Mouse (Mus musculus) heart, embryonic 15.5 days (tissue): ENCODE results near the gene Entpd8. TPM values are rescaled to one million over a fixed set of nuclear protein-coding genes. Genes with fewer than 3 reads are reported as not detected.

Experiments used
- ATAC-seq: fragments of 200-750 bp; cut with Nextera tagmentation; replicated peaks from 2 replicates; pipeline ENCODE4 v1.8.0; 2017; ENCODE audit warnings: low read depth, moderate TSS enrichment; ENCODE audit not compliant: insufficient number of reproducible peaks, insufficient read depth, low FRiP score
- H3K27ac ChIP-seq: fragments of 300-500 bp; sonication (generic); 2 replicates; pipeline ENCODE4 v1.5.1; 2015; ENCODE audit warnings: mild to moderate bottlenecking, inconsistent platforms
- H3K27me3 ChIP-seq: fragments of 300-500 bp; sonication (generic); 2 replicates; pipeline ENCODE4 v1.6.1; 2015; ENCODE audit warnings: inconsistent platforms
- H3K36me3 ChIP-seq: fragments of 300-500 bp; sonication (generic); 2 replicates; pipeline ENCODE4 v1.6.1; 2015; ENCODE audit warnings: mild to moderate bottlenecking, inconsistent platforms
- H3K4me1 ChIP-seq: fragments of 300-500 bp; sonication (generic); replicated peaks from 2 replicates; pipeline ENCODE4 v1.6.1; 2015; ENCODE audit warnings: inconsistent platforms
- H3K4me2 ChIP-seq: fragments of 300-500 bp; sonication (generic); 2 replicates; pipeline ENCODE4 v1.6.1; 2015; ENCODE audit warnings: inconsistent platforms, mild to moderate bottlenecking, moderate library complexity
- H3K4me3 ChIP-seq: fragments of 300-500 bp; sonication (generic); 2 replicates; pipeline ENCODE4 v1.5.1; 2015; ENCODE audit warnings: mild to moderate bottlenecking, inconsistent platforms
- H3K9ac ChIP-seq: fragments of 300-500 bp; sonication (generic); 2 replicates; pipeline ENCODE4 v1.6.1; 2015; ENCODE audit warnings: mild to moderate bottlenecking, inconsistent platforms
- H3K9me3 ChIP-seq: fragments of 300-500 bp; sonication (generic); replicated peaks from 2 replicates; pipeline ENCODE4 v1.6.1; 2016; ENCODE audit warnings: inconsistent platforms
- WGBS: fragments of 180-500 bp; shearing (Covaris S2); methylation state at CpG from one replicate; pipeline ENCODE4 v1.1.7; 2015; ENCODE audit warnings: mixed read lengths; 5-methylcytosine and 5-hydroxymethylcytosine counted together
- polyA plus RNA-seq: library from polyadenylated mRNA; unstranded; fragments of >200 nt; fragmentation: Nextera tagmentation; extraction: Ambion mirVana; gene quantifications from 2 replicates; pipeline ENCODE4 v1.2.1, GENCODE M21; 2015

The Entpd8 gene
- polyA plus RNA-seq, 1 experiment from 2014 or later: not detected

- 44% methylated on average over 28 of the region's 28 CpGs for WGBS
- no peak within 1 kb of the TSS for H3K9ac ChIP-seq
Measured at GRCm38 (mm10) chr2:25095109-25095850, 15.2 kb downstream of the Entpd8 start, which contains the start of gene Noxa1. Noxa1 (minus strand) TSS chr2:25095149.

GRCm38 (mm10) chr2:25098005-25098615 lies 18.0 kb downstream of the Entpd8 start:
- Histone ChIP-seq H3K9me3 (no peaks in the 10 kb centered on the region), H3K4me3 (no peak overlapping the region), H3K9ac (no peak overlapping the region), H3K4me2 (no peak overlapping the region), H3K36me3 (no peaks in the 10 kb centered on the region), H3K27me3 (peaks cover 13% of the 10 kb centered on the region), H3K27ac (no peak overlapping the region), H3K4me1 (peaks cover 4% of the 10 kb centered on the region; the same call in 1 of the 2 replicates)
- WGBS: 55% methylated on average over 3 of the region's 3 CpGs
- ATAC-seq: no peak

More at GRCm38 (mm10) chr2:25095109-25095850, 15.2 kb downstream of the Entpd8 start, which contains the start of gene Noxa1:
- Histone ChIP-seq H3K36me3 (no peaks in the 10 kb centered on the region), H3K4me1 (peaks cover 4% of the 10 kb centered on the region; the same call in 1 of the 2 replicates), H3K9me3 (no peaks in the 10 kb centered on the region), H3K27ac (no peak within 1 kb of the TSS), H3K4me2 (peak within 1 kb of the TSS; percentile 42), H3K4me3 (0 out of 2 replicates have a peak within 1 kb of the TSS, but pooled peaks have one; percentile 7), H3K27me3 (peaks cover 13% of the 10 kb centered on the region)
- ATAC-seq: peak; percentile 30; the same call in 1 of the 2 replicates

GRCm38 (mm10) chr2:25098956-25099355 lies 18.9 kb downstream of the Entpd8 start:
- Histone ChIP-seq H3K27ac (no peak overlapping the region), H3K27me3 (peaks cover 11% of the 10 kb centered on the region), H3K9ac (no peak overlapping the region), H3K36me3 (no peaks in the 10 kb centered on the region), H3K4me1 (peaks cover 4% of the 10 kb centered on the region; the same call in 1 of the 2 replicates), H3K4me3 (no peak overlapping the region), H3K4me2 (no peak overlapping the region), H3K9me3 (no peaks in the 10 kb centered on the region)
- ATAC-seq: peak; percentile 34; the same call in 1 of the 2 replicates
- WGBS: 43% methylated on average over 5 of the region's 5 CpGs

- 70% methylated on average over 3 of the region's 3 CpGs for WGBS
Measured at GRCm38 (mm10) chr2:25099703-25100102, 19.6 kb downstream of the Entpd8 start.

GRCm38 (mm10) chr2:25104122-25104521 lies 24.0 kb downstream of the Entpd8 start:
- H3K4me2 ChIP-seq: no peak overlapping the region
- ATAC-seq: no peak
- peaks cover 18% of the 10 kb centered on the region for H3K4me1 ChIP-seq
- H3K36me3 ChIP-seq: no peaks in the 10 kb centered on the region
- no peaks in the 10 kb centered on the region for H3K9me3 ChIP-seq
- no peak overlapping the region for H3K4me3 ChIP-seq
- H3K27me3 ChIP-seq: no peaks in the 10 kb centered on the region
- H3K9ac ChIP-seq: no peak overlapping the region
- WGBS: 85% methylated on average over 2 of the region's 2 CpGs
- H3K27ac ChIP-seq: no peak overlapping the region

More at GRCm38 (mm10) chr2:25099703-25100102, 19.6 kb downstream of the Entpd8 start:
- ATAC-seq: no peak
- Histone ChIP-seq H3K27me3 (peaks cover 4% of the 10 kb centered on the region), H3K4me2 (no peak overlapping the region), H3K9me3 (no peaks in the 10 kb centered on the region), H3K27ac (no peak overlapping the region), H3K36me3 (no peaks in the 10 kb centered on the region), H3K4me3 (no peak overlapping the region), H3K4me1 (peaks cover 2% of the 10 kb centered on the region; the same call in 1 of the 2 replicates), H3K9ac (no peak overlapping the region)

- Histone ChIP-seq H3K9me3 (no peaks in the 10 kb centered on the region), H3K4me3 (no peak overlapping the region), H3K36me3 (no peaks in the 10 kb centered on the region), H3K27ac (peak overlapping the region; percentile 70), H3K9ac (no peak overlapping the region), H3K4me1 (peaks cover 24% of the 10 kb centered on the region), H3K27me3 (no peaks in the 10 kb centered on the region), H3K4me2 (no peak overlapping the region)
- ATAC-seq: peak; percentile 56; the same call in 1 of the 2 replicates
- WGBS: 29% methylated on average over 3 of the region's 3 CpGs
Measured at GRCm38 (mm10) chr2:25106045-25106444, 25.9 kb downstream of the Entpd8 start.

- Histone ChIP-seq H3K27me3 (no peaks in the 10 kb centered on the region), H3K9me3 (no peaks in the 10 kb centered on the region), H3K4me3 (no peak overlapping the region), H3K4me1 (peaks cover 33% of the 10 kb centered on the region), H3K4me2 (no peak overlapping the region), H3K36me3 (no peaks in the 10 kb centered on the region), H3K9ac (no peak overlapping the region), H3K27ac (no peak overlapping the region; the same call in 1 of the 2 replicates)
- no peak for ATAC-seq
Measured at GRCm38 (mm10) chr2:25109487-25109886, 29.4 kb downstream of the Entpd8 start.

GRCm38 (mm10) chr2:25110505-25111183 lies 30.5 kb downstream of the Entpd8 start:
- no peak overlapping the region for H3K9ac ChIP-seq
- H3K36me3 ChIP-seq: no peaks in the 10 kb centered on the region
- peak overlapping the region; percentile 80 for H3K27ac ChIP-seq
- no peaks in the 10 kb centered on the region for H3K9me3 ChIP-seq
- no peaks in the 10 kb centered on the region for H3K27me3 ChIP-seq
- H3K4me1 ChIP-seq: peaks cover 35% of the 10 kb centered on the region
- peak; percentile 59 for ATAC-seq
- no peak overlapping the region for H3K4me2 ChIP-seq
- H3K4me3 ChIP-seq: no peak overlapping the region

- Histone ChIP-seq H3K9ac (no peak overlapping the region), H3K4me2 (no peak overlapping the region), H3K27ac (peak overlapping the region; percentile 80), H3K36me3 (no peaks in the 10 kb centered on the region), H3K4me1 (peaks cover 30% of the 10 kb centered on the region), H3K9me3 (no peaks in the 10 kb centered on the region), H3K27me3 (no peaks in the 10 kb centered on the region), H3K4me3 (no peak overlapping the region)
- peak; percentile 71; the same call in 1 of the 2 replicates for ATAC-seq
- 50% methylated on average over 9 of the region's 9 CpGs for WGBS
Measured at GRCm38 (mm10) chr2:25111184-25111791, 31.2 kb downstream of the Entpd8 start.

- no peak for ATAC-seq
- H3K27ac ChIP-seq: no peak overlapping the region
- H3K4me1 ChIP-seq: peaks cover 18% of the 10 kb centered on the region
- no peaks in the 10 kb centered on the region for H3K27me3 ChIP-seq
- 79% methylated on average over 2 of the region's 2 CpGs for WGBS
- no peaks in the 10 kb centered on the region for H3K9me3 ChIP-seq
- H3K9ac ChIP-seq: no peak overlapping the region
- no peak overlapping the region for H3K4me2 ChIP-seq
- H3K36me3 ChIP-seq: no peaks in the 10 kb centered on the region
- H3K4me3 ChIP-seq: no peak overlapping the region
Measured at GRCm38 (mm10) chr2:25114308-25114707, 34.2 kb downstream of the Entpd8 start.

- 28% methylated on average over 2 of the region's 2 CpGs for WGBS
- Histone ChIP-seq H3K27me3 (no peaks in the 10 kb centered on the region), H3K27ac (no peak overlapping the region), H3K4me1 (peaks cover 15% of the 10 kb centered on the region), H3K36me3 (no peaks in the 10 kb centered on the region), H3K9me3 (no peaks in the 10 kb centered on the region), H3K4me2 (no peak overlapping the region), H3K9ac (no peak overlapping the region), H3K4me3 (no peak overlapping the region)
- no peak for ATAC-seq
Measured at GRCm38 (mm10) chr2:25115442-25115841, 35.3 kb downstream of the Entpd8 start.
